Mouse (Mus musculus) heart, adult 9 months (tissue): ENCODE data around the gene Tlcd1.
"Not testable (repeated sequence)": the region's sequence is repeated elsewhere in the genome, so short reads cannot be mapped to it uniquely, and the experiment has no call there.

Experiments used
- DNase-seq, 2 experiments: peaks; one replicate each; pipeline ENCODE4 v3.0.0; 2022; ENCODE audit warnings: low spot score in 2 of 2

The Tlcd1 gene

GRCm38 (mm10) chr11:78177903-78178858 is 1.7 kb downstream of the Tlcd1 start:
- peak; percentile 96 to 97 for DNase-seq

- peak; percentile 55 to 57 for DNase-seq
These were observed 2.4 kb downstream of the Tlcd1 start for GRCm38 (mm10) chr11:78178859-78179437.

GRCm38 (mm10) chr11:78179438-78179999 is 3.0 kb downstream of the Tlcd1 start:
- no peak for DNase-seq

- no peak for DNase-seq
These were observed 3.7 kb downstream of the Tlcd1 start for GRCm38 (mm10) chr11:78180081-78180761.

GRCm38 (mm10) chr11:78181830-78182357 is 5.4 kb downstream of the Tlcd1 start:
- DNase-seq = no peak

GRCm38 (mm10) chr11:78182450-78182849 is 5.9 kb downstream of the Tlcd1 start:
- no peak for DNase-seq

- peak; percentile 90 to 94 for DNase-seq
These were observed 6.7 kb downstream of the Tlcd1 start, which contains the start of gene Rpl23a for GRCm38 (mm10) chr11:78182961-78183844. Gene Rpl23a (minus strand): TSS chr11:78183584.

GRCm38 (mm10) chr11:78183884-78184514 is 7.5 kb downstream of the Tlcd1 start:
- no peak for DNase-seq

GRCm38 (mm10) chr11:78184702-78185101 is 8.2 kb downstream of the Tlcd1 start:
- DNase-seq = not testable (repeated sequence)

- peak; percentile 62 to 64 for DNase-seq
These were observed 12.1 kb downstream of the Tlcd1 start, which contains the start of gene Rab34 for GRCm38 (mm10) chr11:78188331-78189233. Gene Rab34 (plus strand): TSS chr11:78188430.

- DNase-seq = peak; percentile 49 to 52
These were observed 12.9 kb downstream of the Tlcd1 start for GRCm38 (mm10) chr11:78189234-78190040.

- no peak for DNase-seq
These were observed 13.5 kb downstream of the Tlcd1 start for GRCm38 (mm10) chr11:78190041-78190440.

- DNase-seq = no peak
These were observed 16.6 kb downstream of the Tlcd1 start, which contains the start of gene Proca1 for GRCm38 (mm10) chr11:78193113-78193512. Gene Proca1 (plus strand): TSS chr11:78193392.

GRCm38 (mm10) chr11:78194411-78195100 is 18.0 kb downstream of the Tlcd1 start:
- DNase-seq = peak; percentile 66 to 81

- no peak for DNase-seq
These were observed 18.8 kb downstream of the Tlcd1 start for GRCm38 (mm10) chr11:78195101-78195863.

GRCm38 (mm10) chr11:78202372-78202771 is 25.9 kb downstream of the Tlcd1 start:
- no peak for DNase-seq

- DNase-seq = no peak
These were observed 27.8 kb downstream of the Tlcd1 start for GRCm38 (mm10) chr11:78204287-78204686.
